Mouse (Mus musculus): ENCODE measurements around the gene Rmi2.
"Not testable (repeated sequence)": the region's sequence is repeated elsewhere in the genome, so short reads cannot be mapped to it uniquely, and the experiment has no call there.

Rmi2 gene

GRCm38 (mm10) chr16:10834911-10835587, at the start of gene Rmi2:
Gene Rmi2, plus strand, starts transcription at chr16:10835059.
- DNase-seq (ENCODE audit: low read depth in 1 of 2, low spot score in 2 of 2), result peak; percentile 33 to 43

GRCm38 (mm10) chr16:10785371-10786231, 49.3 kb upstream of the Rmi2 start, which contains the start of gene Socs1:
Gene Socs1, minus strand, starts transcription at chr16:10785536.
- DNase-seq (ENCODE audit: low read depth in 1 of 2, low spot score in 2 of 2), result peak; percentile 55 to 77

GRCm38 (mm10) chr16:10786288-10786687, 48.6 kb upstream of the Rmi2 start:
- peak; percentile 56 to 71 for DNase-seq (ENCODE audit: low read depth in 1 of 2, low spot score in 2 of 2)

- no peak for DNase-seq (ENCODE audit: low read depth in 1 of 2, low spot score in 2 of 2)
Observed at GRCm38 (mm10) chr16:10786782-10787547, 47.9 kb upstream of the Rmi2 start.

GRCm38 (mm10) chr16:10787548-10788058, 47.3 kb upstream of the Rmi2 start:
- no peak for DNase-seq (ENCODE audit: low read depth in 1 of 2, low spot score in 2 of 2)

GRCm38 (mm10) chr16:10788271-10788670, 46.6 kb upstream of the Rmi2 start, which contains the start of gene Tnp2:
Gene Tnp2, minus strand, starts transcription at chr16:10788660.
- DNase-seq (ENCODE audit: low read depth in 1 of 2, low spot score in 2 of 2), result no peak

GRCm38 (mm10) chr16:10788866-10789265, 46.0 kb upstream of the Rmi2 start:
- no peak for DNase-seq (ENCODE audit: low read depth in 1 of 2, low spot score in 2 of 2)

GRCm38 (mm10) chr16:10790702-10791101, 44.2 kb upstream of the Rmi2 start, which contains the start of gene Prm3:
Gene Prm3, minus strand, starts transcription at chr16:10790914.
- no peak for DNase-seq (ENCODE audit: low read depth in 1 of 2, low spot score in 2 of 2)

GRCm38 (mm10) chr16:10796034-10796433, 38.8 kb upstream of the Rmi2 start, which contains the start of gene Prm2:
Gene Prm2, minus strand, starts transcription at chr16:10796134.
- no peak for DNase-seq (ENCODE audit: low read depth in 1 of 2, low spot score in 2 of 2)

GRCm38 (mm10) chr16:10802420-10802819, 32.4 kb upstream of the Rmi2 start:
- DNase-seq (ENCODE audit: low read depth in 1 of 2, low spot score in 2 of 2), result not testable (repeated sequence)

GRCm38 (mm10) chr16:10805789-10806527, 28.9 kb upstream of the Rmi2 start, which contains the start of gene Prm1:
Gene Prm1, minus strand, starts transcription at chr16:10805839.
- no peak for DNase-seq (ENCODE audit: low read depth in 1 of 2, low spot score in 2 of 2)

GRCm38 (mm10) chr16:10810376-10810775, 24.5 kb upstream of the Rmi2 start:
- DNase-seq (ENCODE audit: low read depth in 1 of 2, low spot score in 2 of 2), result no peak

- DNase-seq (ENCODE audit: low read depth in 1 of 2, low spot score in 2 of 2), result no peak
Observed at GRCm38 (mm10) chr16:10812865-10813371, 21.9 kb upstream of the Rmi2 start, which contains the start of gene Gm11172. Gene Gm11172, plus strand, starts transcription at chr16:10812915.

- no peak for DNase-seq (ENCODE audit: low read depth in 1 of 2, low spot score in 2 of 2)
Observed at GRCm38 (mm10) chr16:10813726-10814125, 21.1 kb upstream of the Rmi2 start.

GRCm38 (mm10) chr16:10814864-10815263, 20.0 kb upstream of the Rmi2 start:
- no peak for DNase-seq (ENCODE audit: low read depth in 1 of 2, low spot score in 2 of 2)

GRCm38 (mm10) chr16:10818579-10819135, 16.2 kb upstream of the Rmi2 start:
- DNase-seq (ENCODE audit: low read depth in 1 of 2, low spot score in 2 of 2), result no peak

GRCm38 (mm10) chr16:10819966-10820365, 14.9 kb upstream of the Rmi2 start:
- no peak for DNase-seq (ENCODE audit: low read depth in 1 of 2, low spot score in 2 of 2)

- no peak for DNase-seq (ENCODE audit: low read depth in 1 of 2, low spot score in 2 of 2)
Observed at GRCm38 (mm10) chr16:10821387-10821786, 13.5 kb upstream of the Rmi2 start.

GRCm38 (mm10) chr16:10824536-10824935, 10.3 kb upstream of the Rmi2 start:
- DNase-seq (ENCODE audit: low read depth in 1 of 2, low spot score in 2 of 2), result no peak

GRCm38 (mm10) chr16:10825840-10826239, 9.0 kb upstream of the Rmi2 start:
- no peak for DNase-seq (ENCODE audit: low read depth in 1 of 2, low spot score in 2 of 2)

All from monocyte, adult 2 months (primary cell).